Comparison of ENCODE assay signal across 10 mouse cellular contexts in genomic region chr5:29293194-29293593, GRCm38 (mm10).
A peak's percentile ranks its signal among the peaks of the same experiment; 100 is the strongest.
DNase-seq lines count a peak whose midpoint lies in the region; ATAC-seq and TF ChIP-seq lines count a peak whose summit lies in the region.
"Had no signal": no experiment of that assay in that cellular context is flagged by ENCODE, and none has a peak within 500 bp of the region (broad histone marks: within the 10 kb centered on the region; RNA-seq: fewer than 3 reads in every experiment).

No protein-coding gene starts in this region.

- H3K9me3 ChIP-seq in kidney, embryonic 15.5 days (replicated peaks): no peaks in the 10 kb centered on the region
- no peaks in the 10 kb centered on the region for H3K9me3 ChIP-seq in heart, postnatal 0 days (replicated peaks; ENCODE audit: control insufficient read depth, low read length)
- no peaks in the 10 kb centered on the region for H3K9me3 ChIP-seq in neural tube, embryonic 14.5 days (ENCODE audit: control insufficient read depth, low read length)
- H3K9me3 ChIP-seq: midbrain, embryonic 12.5 days had no signal

- DNase-seq in kidney, adult 18-20 months: peak; percentile 59
- DNase-seq in Patski (ENCODE audit: low read depth, low spot score): no peak
- peak; percentile 71 to 84 for DNase-seq in cerebellum, postnatal 25 days
- peak; percentile 17 for DNase-seq in heart, postnatal 0 days (ENCODE audit: low spot score)
- DNase-seq in left cerebral cortex, adult 2 months (ENCODE audit: extremely low spot score in 1 of 2, low spot score in 2 of 2): peak; percentile 50 to 53
- DNase-seq in thymus, postnatal 25 days: peak; percentile 48

- H3K27ac ChIP-seq in kidney, embryonic 15.5 days: no peak overlapping the region
- H3K27ac ChIP-seq in heart, postnatal 0 days (ENCODE audit: low read depth): no peak overlapping the region
- H3K27ac ChIP-seq in left cerebral cortex, adult 2 months: no peak overlapping the region
- no peak overlapping the region for H3K27ac ChIP-seq in neural tube, embryonic 14.5 days (ENCODE audit: low read depth, low read length)
- H3K27ac ChIP-seq: midbrain, embryonic 12.5 days had no signal

- H3K36me3 ChIP-seq in kidney, embryonic 15.5 days: no peaks in the 10 kb centered on the region
- peaks cover 9% of the 10 kb centered on the region; the same call in 1 of the 2 replicates for H3K36me3 ChIP-seq in heart, postnatal 0 days (replicated peaks; ENCODE audit: control insufficient read depth, insufficient read depth, low read length)
- H3K36me3 ChIP-seq in neural tube, embryonic 14.5 days (ENCODE audit: control insufficient read depth, insufficient read depth, low read length): no peaks in the 10 kb centered on the region
- H3K36me3 ChIP-seq: midbrain, embryonic 12.5 days had no signal

- WGBS in kidney, embryonic 15.5 days: 28% methylated on average over 2 of the region's 2 CpGs
- WGBS in heart, postnatal 0 days: 19% methylated on average over 2 of the region's 2 CpGs
- WGBS in neural tube, embryonic 14.5 days: 17% methylated on average over 2 of the region's 2 CpGs

- peak; percentile 97 for TF ChIP-seq CTCF in Patski (IDR thresholded peaks at IDR 0.05)
- TF ChIP-seq CTCF in heart, postnatal 0 days (IDR thresholded peaks at IDR 0.05; ENCODE audit: low read depth): peak; percentile 83
- peak; percentile 98 for TF ChIP-seq CTCF in left cerebral cortex, adult 2 months (IDR thresholded peaks at IDR 0.05)

- H3K27me3 ChIP-seq in kidney, embryonic 15.5 days: no peaks in the 10 kb centered on the region
- no peaks in the 10 kb centered on the region for H3K27me3 ChIP-seq in Patski
- no peaks in the 10 kb centered on the region for H3K27me3 ChIP-seq in heart, postnatal 0 days (ENCODE audit: control insufficient read depth, insufficient read depth, low read length)
- H3K27me3 ChIP-seq in neural tube, embryonic 14.5 days (ENCODE audit: control insufficient read depth, insufficient read depth, low read length): no peaks in the 10 kb centered on the region
- H3K27me3 ChIP-seq: midbrain, embryonic 12.5 days had no signal

- CTCF ChIA-PET in Patski (lab: Charles Lee): interaction anchor here (1.3 kb wide), 1 partner anchor 11 kb away, joined by 3 read pairs; no protein-coding TSS in a partner anchor

- H3K4me2 ChIP-seq in kidney, embryonic 15.5 days: no peak overlapping the region
- H3K4me2 ChIP-seq in heart, postnatal 0 days (ENCODE audit: low read depth, low read length): no peak overlapping the region
- no peak overlapping the region for H3K4me2 ChIP-seq in neural tube, embryonic 14.5 days (ENCODE audit: low read depth, low read length)
- H3K4me2 ChIP-seq: midbrain, embryonic 12.5 days had no signal

- in situ Hi-C loops in Patski (cut with MboI; ENCODE audit: low pct_unique_long_range_greater_than_20kb): loop anchor here (5.0 kb wide), 1 partner anchor 841 kb away; no protein-coding TSS in a partner anchor

- H3K4me3 ChIP-seq in kidney, embryonic 15.5 days (replicated peaks): no peak overlapping the region
- no peak overlapping the region for H3K4me3 ChIP-seq in heart, postnatal 0 days (ENCODE audit: low read depth, low read length)
- H3K4me3 ChIP-seq in left cerebral cortex, adult 2 months: no peak overlapping the region
- no peak overlapping the region for H3K4me3 ChIP-seq in neural tube, embryonic 14.5 days (ENCODE audit: low read depth, low read length)
- H3K4me3 ChIP-seq: erythroblast, embryonic 14.5 days; midbrain, embryonic 12.5 days had no signal

- intact Hi-C loops in left cerebral cortex, adult 2 months (cut with DNase I): loop anchor here (1.0 to 5.0 kb wide), 2 partner anchors 826 to 842 kb away; partner anchors contain the start of gene Shh

- TF ChIP-seq EP300 in heart, postnatal 0 days (IDR thresholded peaks at IDR 0.05; ENCODE audit: low read depth): no peak

- POLR2A ChIA-PET in Patski (lab: Charles Lee): no interaction called here

- no peak for ATAC-seq in kidney, embryonic 15.5 days (replicated peaks; ENCODE audit: low FRiP score)
- no peak for ATAC-seq in Patski
- no peak for ATAC-seq in heart, postnatal 0 days (ENCODE audit: insufficient read depth, low read depth)
- ATAC-seq in neural tube, embryonic 14.5 days (ENCODE audit: low read depth): peak; percentile 76

- H3K4me1 ChIP-seq in kidney, embryonic 15.5 days: no peaks in the 10 kb centered on the region
- H3K4me1 ChIP-seq in heart, postnatal 0 days (ENCODE audit: control insufficient read depth, insufficient read depth): no peaks in the 10 kb centered on the region
- no peaks in the 10 kb centered on the region for H3K4me1 ChIP-seq in neural tube, embryonic 14.5 days (ENCODE audit: control insufficient read depth, insufficient read depth, low read length)
- H3K4me1 ChIP-seq: midbrain, embryonic 12.5 days had no signal

- H3K9ac ChIP-seq in kidney, embryonic 15.5 days: no peak overlapping the region
- H3K9ac ChIP-seq in heart, postnatal 0 days (replicated peaks; ENCODE audit: low read depth, low read length): no peak overlapping the region
- no peak overlapping the region for H3K9ac ChIP-seq in neural tube, embryonic 14.5 days (replicated peaks; ENCODE audit: low read depth, low read length)
- H3K9ac ChIP-seq: midbrain, embryonic 12.5 days had no signal
